10 mouse cellular contexts compared by ENCODE assay signal in genomic region chr2:120631957-120632356, GRCm38 (mm10). TPM values are rescaled to one million over a fixed set of nuclear protein-coding genes. Genes with fewer than 3 reads are reported as not detected.
DNase-seq lines count a peak whose midpoint lies in the region; ATAC-seq lines count a peak whose summit lies in the region.
"Had no signal": no experiment of that assay in that cellular context is flagged by ENCODE, and none has a peak within 500 bp of the region (broad histone marks: within the 10 kb centered on the region; RNA-seq: fewer than 3 reads in every experiment).

No protein-coding gene starts in this region.

- peak; percentile 71 for ATAC-seq in common myeloid progenitor, adult 5-6 weeks (replicated peaks; ENCODE audit: low read depth, poor library complexity, severe bottlenecking)
- peak; percentile 63 for ATAC-seq in megakaryocyte progenitor cell, adult 5-6 weeks (replicated peaks; ENCODE audit: poor library complexity)
- ATAC-seq in midbrain, embryonic 11.5 days (ENCODE audit: low FRiP score): no peak

- no peak overlapping the region for H3K27ac ChIP-seq in midbrain, embryonic 11.5 days (ENCODE audit: low read depth, low read length)
- H3K27ac ChIP-seq: hindbrain, embryonic 15.5 days had no signal

- H3K9ac ChIP-seq in midbrain, embryonic 11.5 days (ENCODE audit: low read length): no peak overlapping the region
- H3K9ac ChIP-seq: hindbrain, embryonic 15.5 days had no signal

- WGBS in midbrain, embryonic 11.5 days: 87% methylated on average over 4 of the region's 4 CpGs

- peak; percentile 42 for DNase-seq in layer of hippocampus, adult 11-12 months (ENCODE audit: low spot score)
- DNase-seq in layer of hippocampus, postnatal 10 days (ENCODE audit: low spot score in 2 of 2): no peak
- peak; percentile 50 for DNase-seq in kidney, postnatal 10 days
- DNase-seq in midbrain, embryonic 11.5 days (ENCODE audit: low spot score, missing footprints): no peak
- no peak for DNase-seq in right cerebral cortex, adult 18-20 months
- DNase-seq: retina, postnatal 1 day; thymus, postnatal 4 days had no signal

- no peaks in the 10 kb centered on the region for H3K9me3 ChIP-seq in midbrain, embryonic 11.5 days (ENCODE audit: control insufficient read depth, low read length)
- H3K9me3 ChIP-seq: hindbrain, embryonic 15.5 days had no signal

- H3K4me3 ChIP-seq in midbrain, embryonic 11.5 days (ENCODE audit: low read depth, low read length): no peak overlapping the region
- H3K4me3 ChIP-seq: hindbrain, embryonic 15.5 days had no signal

- no peaks in the 10 kb centered on the region for H3K36me3 ChIP-seq in midbrain, embryonic 11.5 days (ENCODE audit: control insufficient read depth, insufficient read depth, low read length)

- H3K27me3 ChIP-seq in midbrain, embryonic 11.5 days (ENCODE audit: control insufficient read depth, insufficient read depth, low read length): no peaks in the 10 kb centered on the region
- H3K27me3 ChIP-seq: hindbrain, embryonic 15.5 days had no signal

- peaks cover 4% of the 10 kb centered on the region; the same call in 1 of the 2 replicates for H3K4me1 ChIP-seq in midbrain, embryonic 11.5 days (ENCODE audit: control insufficient read depth, insufficient read depth, low read length)

- H3K4me2 ChIP-seq in midbrain, embryonic 11.5 days: no peak overlapping the region
- H3K4me2 ChIP-seq: hindbrain, embryonic 15.5 days had no signal

RNA-seq across cellular contexts. Expression of gene Stard9, which starts 3.0 kb away (rescaled TPM):
- 10 to 100 TPM; 11.0 to 12.5 TPM for total RNA-seq in layer of hippocampus, postnatal 10 days (2021)
- total RNA-seq in common myeloid progenitor, adult 5-6 weeks (2017): 1.6 and 2.5 TPM in 2 replicates
- 1.2 and 2.5 TPM in 2 replicates for total RNA-seq in megakaryocyte progenitor cell, adult 5-6 weeks (2015)
- 1.3 TPM in 2 replicates for total RNA-seq in megakaryocyte progenitor cell, adult 5-6 weeks (2017)
- 3.2 and 3.8 TPM in 2 replicates for polyA plus RNA-seq in midbrain, embryonic 11.5 days (2014; fragmentation: Nextera tagmentation; extraction: Ambion mirVana)

RNA-seq across cellular contexts. Expression of gene Lrrc57, which starts 22.6 kb away (rescaled TPM):
- 10 to 100 TPM; 25.3 to 25.8 TPM for total RNA-seq in layer of hippocampus, postnatal 10 days (2021)
- total RNA-seq in common myeloid progenitor, adult 5-6 weeks (2017): 15.0 and 22.8 TPM in 2 replicates
- 21.4 and 25.6 TPM in 2 replicates for total RNA-seq in megakaryocyte progenitor cell, adult 5-6 weeks (2015)
- total RNA-seq in megakaryocyte progenitor cell, adult 5-6 weeks (2017): 16.5 and 22.9 TPM in 2 replicates
- 31.8 and 35.9 TPM in 2 replicates for polyA plus RNA-seq in midbrain, embryonic 11.5 days (2014; fragmentation: Nextera tagmentation; extraction: Ambion mirVana)

RNA-seq across cellular contexts. Expression of gene Haus2, which starts 22.8 kb away (rescaled TPM):
- 10 to 100 TPM; 17.5 to 18.4 TPM for total RNA-seq in layer of hippocampus, postnatal 10 days (2021)
- total RNA-seq in common myeloid progenitor, adult 5-6 weeks (2017): 22.5 and 28.5 TPM in 2 replicates
- total RNA-seq in megakaryocyte progenitor cell, adult 5-6 weeks (2015): 28.5 and 29.9 TPM in 2 replicates
- 17.6 and 17.7 TPM in 2 replicates for total RNA-seq in megakaryocyte progenitor cell, adult 5-6 weeks (2017)
- 39.3 and 42.5 TPM in 2 replicates for polyA plus RNA-seq in midbrain, embryonic 11.5 days (2014; fragmentation: Nextera tagmentation; extraction: Ambion mirVana)

Comparison
In these comparisons a context has a peak if more than half of its experiments do, and no peak if none do; other contexts are left out.
1. DNase-seq: peak in layer of hippocampus, adult 11-12 months (single experiment) and kidney, postnatal 10 days (single experiment); none in layer of hippocampus, postnatal 10 days (0 of 2), midbrain, embryonic 11.5 days (single experiment) and right cerebral cortex, adult 18-20 months (single experiment).